Mouse (Mus musculus): Measurements from ENCODE around the gene Phb. TPM values are rescaled to one million over a fixed set of nuclear protein-coding genes. Genes with fewer than 3 reads are reported as not detected.

Gene Phb
- total and polyA plus RNA-seq, 2 experiments, result 137 to 189 TPM

DNA sequence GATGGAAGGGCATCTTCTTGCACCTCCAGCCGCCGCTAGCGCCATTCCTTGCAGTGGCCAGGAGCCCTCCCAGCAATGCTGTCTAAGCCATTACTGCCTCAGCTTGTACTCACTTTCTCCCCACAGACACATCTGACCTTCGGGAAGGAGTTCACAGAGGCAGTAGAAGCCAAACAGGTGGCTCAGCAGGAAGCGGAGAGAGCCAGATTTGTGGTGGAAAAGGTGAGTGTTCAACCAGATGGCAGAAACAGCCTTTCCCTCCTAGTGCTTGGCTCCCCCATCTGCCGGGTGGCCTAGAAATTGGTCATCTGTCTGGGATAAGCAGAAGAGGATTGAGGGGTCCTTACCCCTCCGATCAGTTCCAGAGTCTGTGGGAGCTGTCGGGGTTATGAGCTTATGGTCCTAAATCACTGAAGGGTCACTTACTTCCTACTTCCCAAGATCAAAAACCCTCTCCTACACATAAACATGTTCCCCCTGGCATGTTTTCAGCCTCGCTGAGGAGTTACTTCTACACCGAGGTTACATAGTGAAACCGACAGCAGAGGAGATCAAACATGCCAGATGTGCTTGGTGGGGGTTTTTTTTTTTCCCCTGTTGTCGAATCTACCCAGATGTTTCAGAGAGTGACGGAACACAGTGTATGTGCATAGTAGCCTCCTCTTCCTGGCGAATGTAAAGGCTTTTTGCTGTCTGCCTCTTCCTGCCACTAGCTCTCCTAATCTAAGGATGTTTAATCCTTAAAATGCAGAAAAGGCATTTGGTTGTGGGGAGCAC, 11.4 kb downstream of the Phb start:
- H3K9ac ChIP-seq (ENCODE audit: low read depth, low read length), result no peak overlapping the region
- H3K79me2 ChIP-seq (ENCODE audit: control insufficient read depth, insufficient read depth, low read length), result no peaks in the 10 kb centered on the region
- 95% methylated on average over 14 of the region's 14 CpGs for WGBS
- no peak for DNase-seq (ENCODE audit: extremely low read depth, low read depth, low spot score)
- no peaks in the 10 kb centered on the region for H3K4me1 ChIP-seq (ENCODE audit: control insufficient read depth, insufficient read depth, low read length)
- peaks cover 31% of the 10 kb centered on the region for H3K36me3 ChIP-seq (ENCODE audit: control insufficient read depth, insufficient read depth, low read length)
- no peak for TF ChIP-seq CTCF (IDR thresholded peaks at IDR 0.05; ENCODE audit: low read depth, low read length)
- TF ChIP-seq POLR2A (IDR thresholded peaks at IDR 0.05; ENCODE audit: extremely low read depth, insufficient read depth, low read length), result no peak
- H3K4me3 ChIP-seq (ENCODE audit: insufficient read depth, low read depth, low read length), result no peak overlapping the region
- no peak overlapping the region for H3K27ac ChIP-seq (replicated peaks; ENCODE audit: insufficient read depth, low read depth, low read length)
- no peaks in the 10 kb centered on the region for H3K27me3 ChIP-seq (ENCODE audit: control insufficient read depth, insufficient read depth, low read length)

DNA sequence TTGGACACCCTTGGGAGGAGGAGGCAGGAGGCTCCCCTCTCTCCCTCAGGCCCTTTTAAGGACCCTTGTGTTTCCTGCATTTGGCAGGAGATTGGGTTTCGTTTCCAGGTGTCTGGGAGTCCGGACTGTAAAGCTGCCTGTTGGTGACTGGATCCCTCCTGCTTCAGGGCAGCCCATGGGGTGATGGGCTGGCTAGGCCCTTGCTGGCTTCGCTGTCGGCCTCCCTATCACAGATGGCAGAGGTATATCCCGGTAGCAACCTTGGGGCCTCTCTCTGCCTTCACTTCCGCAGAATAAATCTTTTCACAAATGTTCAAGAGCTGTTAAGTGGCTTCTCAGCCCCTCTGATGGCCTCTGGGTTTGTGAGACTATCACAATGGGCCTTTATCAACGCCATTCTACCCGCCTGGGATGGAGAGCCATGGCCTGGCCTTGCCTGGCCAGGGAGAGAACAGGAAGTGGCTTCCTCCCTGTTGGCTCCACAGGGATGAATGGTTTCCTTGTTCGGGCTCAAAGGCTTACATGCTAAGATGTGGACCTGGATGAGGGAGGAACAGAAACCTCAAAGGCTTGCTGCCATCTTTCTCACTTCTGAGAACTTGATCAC, 15.3 kb downstream of the Phb start:
- Histone ChIP-seq H3K27ac (replicated peaks; ENCODE audit: insufficient read depth, low read depth, low read length) (no peak overlapping the region), H3K36me3 (ENCODE audit: control insufficient read depth, insufficient read depth, low read length) (peaks cover 23% of the 10 kb centered on the region), H3K4me3 (ENCODE audit: insufficient read depth, low read depth, low read length) (no peak overlapping the region), H3K27me3 (ENCODE audit: control insufficient read depth, insufficient read depth, low read length) (no peaks in the 10 kb centered on the region), H3K79me2 (ENCODE audit: control insufficient read depth, insufficient read depth, low read length) (no peaks in the 10 kb centered on the region), H3K4me1 (ENCODE audit: control insufficient read depth, insufficient read depth, low read length) (no peaks in the 10 kb centered on the region), H3K9ac (ENCODE audit: low read depth, low read length) (no peak overlapping the region)
- TF ChIP-seq CTCF (IDR thresholded peaks at IDR 0.05; ENCODE audit: low read depth, low read length) (no peak), POLR2A (IDR thresholded peaks at IDR 0.05; ENCODE audit: extremely low read depth, insufficient read depth, low read length) (no peak)
- 85% methylated on average over 9 of the region's 9 CpGs for WGBS
- no peak for DNase-seq (ENCODE audit: extremely low read depth, low read depth, low spot score)

DNA sequence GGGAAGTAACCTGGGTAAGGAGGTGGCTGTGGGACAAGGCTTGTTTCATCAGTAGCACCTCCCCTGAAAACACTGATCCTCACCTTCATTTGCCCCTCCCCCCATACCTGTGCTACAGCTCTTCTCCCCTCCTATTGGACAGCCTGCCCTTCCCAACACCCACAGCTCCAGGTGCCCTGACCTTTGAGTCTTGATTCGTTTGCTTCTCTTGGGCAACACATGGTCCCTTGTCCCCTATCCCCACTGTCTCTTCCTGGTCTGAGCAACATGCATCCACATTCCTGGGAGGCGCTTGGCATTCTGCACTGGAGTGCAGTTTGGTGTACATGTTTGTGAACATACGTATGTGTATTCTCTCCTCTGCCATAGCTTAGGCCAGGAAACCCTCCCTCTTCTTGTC, 16.2 kb downstream of the Phb start:
- TF ChIP-seq CTCF (IDR thresholded peaks at IDR 0.05; ENCODE audit: low read depth, low read length), result no peak
- no peak for TF ChIP-seq POLR2A (IDR thresholded peaks at IDR 0.05; ENCODE audit: extremely low read depth, insufficient read depth, low read length)
- WGBS, result 38% methylated on average over 3 of the region's 3 CpGs
- H3K27me3 ChIP-seq (ENCODE audit: control insufficient read depth, insufficient read depth, low read length), result no peaks in the 10 kb centered on the region
- no peak overlapping the region for H3K27ac ChIP-seq (replicated peaks; ENCODE audit: insufficient read depth, low read depth, low read length)
- peaks cover 18% of the 10 kb centered on the region for H3K36me3 ChIP-seq (ENCODE audit: control insufficient read depth, insufficient read depth, low read length)
- H3K79me2 ChIP-seq (ENCODE audit: control insufficient read depth, insufficient read depth, low read length), result no peaks in the 10 kb centered on the region
- peak; percentile 61 for DNase-seq (ENCODE audit: extremely low read depth, low read depth, low spot score)
- H3K4me1 ChIP-seq (ENCODE audit: control insufficient read depth, insufficient read depth, low read length), result no peaks in the 10 kb centered on the region; the same call in 1 of the 2 replicates
- H3K9ac ChIP-seq (ENCODE audit: low read depth, low read length), result no peak overlapping the region
- H3K4me3 ChIP-seq (ENCODE audit: insufficient read depth, low read depth, low read length), result no peak overlapping the region

DNA sequence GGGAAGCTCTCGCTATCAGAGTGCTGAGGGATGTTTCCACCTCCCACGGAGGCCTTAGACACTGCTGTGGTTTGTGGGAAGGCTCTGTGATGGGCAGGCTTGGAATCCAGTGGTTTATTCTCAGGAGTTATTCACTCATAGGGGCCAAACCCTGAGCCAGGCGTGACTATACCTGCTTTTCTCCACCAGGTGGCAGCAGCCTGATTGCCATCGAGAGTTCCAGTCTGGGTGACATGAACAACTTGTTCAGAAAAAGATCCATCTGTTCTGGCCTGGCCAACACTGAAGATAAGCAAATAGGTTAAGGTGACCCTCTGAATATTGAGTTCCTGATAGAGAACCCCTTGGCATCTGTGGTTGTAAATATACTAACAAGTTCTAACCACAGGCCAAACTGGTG, 19.3 kb downstream of the Phb start:
- H3K79me2 ChIP-seq (ENCODE audit: control insufficient read depth, insufficient read depth, low read length), result no peaks in the 10 kb centered on the region
- no peaks in the 10 kb centered on the region for H3K27me3 ChIP-seq (ENCODE audit: control insufficient read depth, insufficient read depth, low read length)
- H3K4me1 ChIP-seq (ENCODE audit: control insufficient read depth, insufficient read depth, low read length), result no peaks in the 10 kb centered on the region; the same call in 1 of the 2 replicates
- DNase-seq (ENCODE audit: extremely low read depth, low read depth, low spot score), result peak; percentile 51
- no peak overlapping the region for H3K27ac ChIP-seq (replicated peaks; ENCODE audit: insufficient read depth, low read depth, low read length)
- no peaks in the 10 kb centered on the region for H3K36me3 ChIP-seq (ENCODE audit: control insufficient read depth, insufficient read depth, low read length)
- 0% methylated on average over 4 of the region's 4 CpGs for WGBS
- no peak overlapping the region for H3K9ac ChIP-seq (ENCODE audit: low read depth, low read length)
- TF ChIP-seq POLR2A (IDR thresholded peaks at IDR 0.05; ENCODE audit: extremely low read depth, insufficient read depth, low read length) (no peak), CTCF (IDR thresholded peaks at IDR 0.05; ENCODE audit: low read depth, low read length) (peak; percentile 93)
- H3K4me3 ChIP-seq (ENCODE audit: insufficient read depth, low read depth, low read length), result no peak overlapping the region

DNA sequence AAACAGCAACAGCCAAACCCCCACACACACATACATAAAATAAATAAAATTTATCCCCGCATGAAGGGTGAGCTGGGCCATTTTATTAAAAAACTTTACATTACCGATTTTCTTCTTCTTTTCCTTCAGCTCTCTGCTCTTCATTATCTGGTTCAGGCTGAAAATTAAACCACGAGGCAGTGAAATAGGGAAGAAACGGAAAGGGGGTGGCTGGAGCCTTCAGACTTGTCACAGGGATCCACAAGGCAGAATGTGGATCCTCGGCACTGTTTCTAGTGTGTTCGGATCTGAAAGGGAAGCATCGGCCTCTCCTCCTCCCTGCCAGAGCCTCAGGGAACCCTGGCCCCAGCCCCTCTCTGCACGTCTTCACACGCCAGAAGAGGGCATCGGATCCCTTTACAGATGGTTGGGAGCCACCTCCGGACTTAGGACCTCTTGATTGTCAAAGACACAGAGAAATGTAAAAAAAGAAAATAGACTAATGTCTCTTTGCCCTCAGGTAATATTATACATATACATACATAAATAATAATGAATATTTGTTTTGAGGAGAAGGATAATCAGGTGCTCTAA, 20.4 kb downstream of the Phb start:
- no peak overlapping the region for H3K4me3 ChIP-seq (ENCODE audit: insufficient read depth, low read depth, low read length)
- no peaks in the 10 kb centered on the region for H3K27me3 ChIP-seq (ENCODE audit: control insufficient read depth, insufficient read depth, low read length)
- H3K79me2 ChIP-seq (ENCODE audit: control insufficient read depth, insufficient read depth, low read length), result no peaks in the 10 kb centered on the region
- no peak for DNase-seq (ENCODE audit: extremely low read depth, low read depth, low spot score)
- no peak overlapping the region for H3K9ac ChIP-seq (ENCODE audit: low read depth, low read length)
- H3K4me1 ChIP-seq (ENCODE audit: control insufficient read depth, insufficient read depth, low read length), result no peaks in the 10 kb centered on the region; the same call in 1 of the 2 replicates
- H3K36me3 ChIP-seq (ENCODE audit: control insufficient read depth, insufficient read depth, low read length), result no peaks in the 10 kb centered on the region
- no peak overlapping the region for H3K27ac ChIP-seq (replicated peaks; ENCODE audit: insufficient read depth, low read depth, low read length)
- WGBS, result 57% methylated on average over 11 of the region's 11 CpGs
- TF ChIP-seq POLR2A (IDR thresholded peaks at IDR 0.05; ENCODE audit: extremely low read depth, insufficient read depth, low read length) (no peak), CTCF (IDR thresholded peaks at IDR 0.05; ENCODE audit: low read depth, low read length) (peak; percentile 51)

All from liver, adult 2 months (tissue).